Mouse (Mus musculus) midbrain, embryonic 14.5 days (tissue): ENCODE data around the gene Gm12800. TPM values are rescaled to one million over a fixed set of nuclear protein-coding genes. Genes with fewer than 3 reads are reported as not detected.
"Not testable (repeated sequence)": the region's sequence is repeated elsewhere in the genome, so short reads cannot be mapped to it uniquely, and the experiment has no call there.

ENCODE experiments used
- ATAC-seq: fragments of 200-750 bp; cut with Nextera tagmentation; 2 replicates; pipeline ENCODE4 v1.8.0; 2017; ENCODE audit warnings: moderate number of reproducible peaks, moderate library complexity; ENCODE audit not compliant: low FRiP score, low TSS enrichment
- DNase-seq: peaks from one replicate; pipeline ENCODE4 v3.0.0-alpha.2; 2015
- H3K27ac ChIP-seq: fragments of 300-500 bp; sonication (generic); replicated peaks from 2 replicates; pipeline ENCODE4 v1.5.1; 2014; ENCODE audit warnings: mild to moderate bottlenecking, low read depth, low read length, moderate library complexity
- H3K27me3 ChIP-seq: fragments of 300-500 bp; sonication (generic); 2 replicates; pipeline ENCODE4 v1.6.1; 2014; ENCODE audit warnings: low read length, control low read depth, mixed read lengths; ENCODE audit not compliant: control insufficient read depth, insufficient read depth
- H3K36me3 ChIP-seq: fragments of 300-500 bp; sonication (generic); 2 replicates; pipeline ENCODE4 v1.6.1; 2014; ENCODE audit warnings: low read length, control low read depth; ENCODE audit not compliant: control insufficient read depth, insufficient read depth
- H3K4me1 ChIP-seq: fragments of 300-500 bp; sonication (generic); 2 replicates; pipeline ENCODE4 v1.6.1; 2014; ENCODE audit warnings: mild to moderate bottlenecking, antibody characterized with exemption, low read length, control low read depth; ENCODE audit not compliant: control insufficient read depth, insufficient read depth
- H3K4me2 ChIP-seq: fragments of 300-500 bp; sonication (generic); 2 replicates; pipeline ENCODE4 v1.6.1; 2014; ENCODE audit warnings: mild to moderate bottlenecking, low read length, moderate library complexity
- H3K4me3 ChIP-seq: fragments of 300-500 bp; sonication (generic); replicated peaks from 2 replicates; pipeline ENCODE4 v1.5.1; 2014; ENCODE audit warnings: low read depth, low read length
- H3K9ac ChIP-seq: fragments of 300-500 bp; sonication (generic); replicated peaks from 2 replicates; pipeline ENCODE4 v1.6.1; 2014; ENCODE audit warnings: mild to moderate bottlenecking, low read length, moderate library complexity
- H3K9me3 ChIP-seq: fragments of 300-500 bp; sonication (generic); 2 replicates; pipeline ENCODE4 v1.6.1; 2016; ENCODE audit warnings: low read length, control low read depth, mixed read lengths; ENCODE audit not compliant: control insufficient read depth
- WGBS: fragments of 180-500 bp; shearing (Covaris S2); extraction: QIAGEN DNeasy Blood & Tissue Kit; methylation state at CpG from one replicate; pipeline ENCODE4 v1.1.7; 2014; 5-methylcytosine and 5-hydroxymethylcytosine counted together
- polyA plus RNA-seq: library from polyadenylated mRNA; unstranded; fragments of >200 nt; fragmentation: Nextera tagmentation; extraction: Ambion mirVana; gene quantifications from 2 replicates; pipeline ENCODE4 v1.2.1, GENCODE M21; 2014

Gene Gm12800
- not detected in 2 replicates for polyA plus RNA-seq

GRCm38 (mm10) chr4:101908821-101909220 lies at the start of gene Gm12800:
Gm12800 (plus strand) TSS chr4:101909121.
- ATAC-seq, H3K4me1 ChIP-seq, H3K9me3 ChIP-seq, H3K9ac ChIP-seq, H3K4me3 ChIP-seq, DNase-seq, H3K36me3 ChIP-seq, H3K27me3 ChIP-seq, H3K4me2 ChIP-seq, H3K27ac ChIP-seq: not testable (repeated sequence)
- WGBS = 98% methylated on average over 2 of the region's 2 CpGs

- Histone ChIP-seq H3K9me3 (no peaks in the 10 kb centered on the region), H3K9ac (no peak overlapping the region), H3K27ac (no peak overlapping the region), H3K4me1 (no peaks in the 10 kb centered on the region), H3K36me3 (no peaks in the 10 kb centered on the region), H3K27me3 (no peaks in the 10 kb centered on the region), H3K4me3 (no peak overlapping the region), H3K4me2 (no peak overlapping the region)
- ATAC-seq = no peak
- peak; percentile 39 for DNase-seq
- WGBS = 48% methylated on average over 6 of the region's 6 CpGs
Observed at GRCm38 (mm10) chr4:101860873-101861272, 48.0 kb upstream of the Gm12800 start.

DNA sequence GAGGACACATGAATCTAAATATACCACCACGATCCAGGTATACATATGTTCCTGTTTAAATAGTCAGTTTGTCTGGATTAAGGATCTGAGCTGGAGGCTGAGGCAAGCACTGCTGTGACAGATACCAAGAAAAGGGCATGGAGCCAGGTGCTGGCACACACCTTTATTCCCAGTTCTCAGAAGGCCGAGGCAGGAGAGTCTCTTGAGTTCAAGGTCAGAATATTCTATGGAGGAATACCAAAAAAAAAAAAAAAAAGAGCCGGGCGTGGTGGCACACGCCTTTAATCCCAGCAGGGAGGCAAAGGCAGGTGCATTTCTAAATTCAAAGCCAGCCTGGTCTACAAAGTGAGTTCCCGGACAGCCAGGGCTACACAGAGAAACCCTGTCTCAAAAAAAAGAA lies 46.6 kb upstream of the Gm12800 start:
- WGBS = 87% methylated on average over 6 of the region's 6 CpGs
- Histone ChIP-seq H3K4me1 (no peaks in the 10 kb centered on the region), H3K9me3 (no peaks in the 10 kb centered on the region), H3K27me3 (no peaks in the 10 kb centered on the region), H3K4me3 (no peak overlapping the region), H3K27ac (no peak overlapping the region), H3K36me3 (no peaks in the 10 kb centered on the region), H3K4me2 (no peak overlapping the region), H3K9ac (no peak overlapping the region)
- DNase-seq (no peak), ATAC-seq (no peak)

DNA sequence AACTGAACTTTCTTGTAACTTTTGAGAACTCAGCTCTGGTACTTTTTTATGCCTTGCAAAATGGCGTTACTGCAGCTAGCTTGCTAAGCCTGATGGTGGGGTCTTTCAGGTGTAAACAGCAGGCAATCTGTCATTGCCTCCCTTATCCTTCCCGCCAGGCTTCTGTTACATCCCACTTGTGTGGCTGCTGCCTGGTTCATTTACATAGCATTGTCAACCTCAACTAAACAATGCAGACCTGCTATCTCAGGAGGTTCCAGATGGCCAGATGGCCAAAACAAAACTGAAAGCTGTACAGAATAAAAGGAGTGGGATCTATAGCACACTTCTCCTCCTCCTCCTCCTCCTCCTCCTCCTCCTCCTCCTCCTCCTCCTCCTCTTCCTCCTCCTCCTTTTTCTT lies 36.9 kb upstream of the Gm12800 start:
- not testable (repeated sequence) for H3K4me1 ChIP-seq, H3K27me3 ChIP-seq, H3K36me3 ChIP-seq, DNase-seq, H3K9me3 ChIP-seq, ATAC-seq, H3K4me2 ChIP-seq, H3K9ac ChIP-seq, H3K4me3 ChIP-seq, H3K27ac ChIP-seq
- 78% methylated on average over 2 of the region's 2 CpGs for WGBS

DNA sequence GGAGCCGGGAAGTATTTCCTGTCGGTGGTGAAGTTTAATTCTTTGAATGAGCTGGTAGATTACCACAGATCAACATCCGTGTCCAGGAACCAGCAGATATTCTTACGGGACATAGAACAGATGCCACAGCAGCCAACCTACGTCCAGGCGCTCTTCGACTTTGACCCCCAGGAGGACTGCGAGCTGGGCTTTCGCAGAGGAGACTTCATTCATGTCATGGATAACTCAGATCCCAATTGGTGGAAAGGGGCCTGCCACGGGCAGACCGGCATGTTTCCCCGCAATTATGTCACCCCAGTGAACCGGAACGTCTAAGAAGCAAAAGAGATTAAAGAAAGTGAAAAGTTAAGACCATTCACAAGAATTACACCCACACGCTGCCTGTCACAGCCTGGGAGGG lies 33.2 kb upstream of the Gm12800 start:
- not testable (repeated sequence) for H3K4me3 ChIP-seq, H3K4me2 ChIP-seq, DNase-seq, H3K27ac ChIP-seq, H3K9ac ChIP-seq, H3K36me3 ChIP-seq, H3K9me3 ChIP-seq, H3K27me3 ChIP-seq, H3K4me1 ChIP-seq, ATAC-seq
- 67% methylated on average over 15 of the region's 15 CpGs for WGBS

DNA sequence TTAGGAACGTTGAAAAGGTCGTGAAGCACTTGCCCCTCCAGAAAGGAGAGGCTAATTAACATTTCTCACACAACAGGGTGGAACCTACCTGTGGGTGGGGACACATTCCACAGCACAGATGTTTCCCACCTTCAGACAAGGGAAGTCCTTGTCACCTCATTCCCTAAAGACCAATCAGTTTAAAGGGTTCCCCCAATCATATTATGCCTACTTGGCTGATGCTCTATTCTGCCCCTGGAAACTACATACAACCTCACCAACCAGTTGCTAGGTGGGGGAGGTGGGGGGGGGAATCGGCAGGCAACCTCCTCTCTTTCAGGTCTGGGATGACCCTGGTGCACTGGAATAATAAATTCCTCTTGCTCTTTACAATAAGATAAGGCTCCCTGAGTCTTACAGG lies 25.3 kb upstream of the Gm12800 start:
- H3K4me2 ChIP-seq = no peak overlapping the region
- H3K9ac ChIP-seq = no peak overlapping the region
- H3K27ac ChIP-seq = no peak overlapping the region
- H3K4me3 ChIP-seq = no peak overlapping the region
- no peaks in the 10 kb centered on the region for H3K27me3 ChIP-seq
- 50% methylated on average over 3 of the region's 3 CpGs for WGBS
- H3K9me3 ChIP-seq = no peaks in the 10 kb centered on the region
- H3K36me3 ChIP-seq = no peaks in the 10 kb centered on the region
- ATAC-seq (no peak), DNase-seq (no peak)
- no peaks in the 10 kb centered on the region for H3K4me1 ChIP-seq

- Histone ChIP-seq H3K4me3 (no peak overlapping the region), H3K9me3 (no peaks in the 10 kb centered on the region), H3K4me1 (no peaks in the 10 kb centered on the region), H3K27me3 (no peaks in the 10 kb centered on the region), H3K27ac (no peak overlapping the region), H3K4me2 (no peak overlapping the region), H3K9ac (no peak overlapping the region), H3K36me3 (no peaks in the 10 kb centered on the region)
- no peak for DNase-seq
- no peak for ATAC-seq
Observed at GRCm38 (mm10) chr4:101889377-101889776, 19.5 kb upstream of the Gm12800 start.

DNA sequence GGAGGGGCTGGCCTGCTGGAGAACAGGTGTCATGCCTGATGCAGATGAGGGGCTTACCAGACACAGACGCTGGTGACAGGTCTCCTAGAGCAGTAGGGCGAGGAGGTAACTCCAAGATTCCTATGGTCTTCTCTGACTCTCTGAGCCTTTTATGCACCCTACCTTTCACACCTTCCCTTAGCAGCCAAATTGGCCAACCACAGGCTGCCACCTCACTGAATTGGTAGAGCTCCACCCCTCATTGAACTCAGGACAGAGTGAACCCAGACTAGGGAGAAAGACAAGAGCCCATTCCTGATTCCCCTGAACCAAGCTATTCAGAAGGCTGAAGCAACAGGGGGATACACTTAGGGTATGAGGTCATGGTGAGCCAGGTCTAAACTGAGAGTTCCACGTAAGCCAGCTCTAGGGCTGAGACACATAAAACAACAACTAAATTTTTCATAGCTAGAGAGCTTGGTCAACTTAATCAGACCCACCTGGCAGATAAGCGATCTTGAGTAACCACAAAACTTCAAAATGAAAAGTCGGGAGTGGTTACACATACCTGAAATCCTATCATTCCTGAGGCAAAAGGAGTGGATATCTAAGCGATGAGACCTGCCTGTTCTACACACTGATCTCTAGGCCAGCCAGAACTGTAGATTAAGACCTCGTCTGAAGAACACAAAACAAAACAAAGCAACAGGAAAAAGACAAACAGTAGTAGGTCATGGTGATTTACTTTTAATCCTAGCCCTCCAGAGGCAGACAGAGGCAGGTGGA lies 15.1 kb upstream of the Gm12800 start, which contains the start of gene C130073F10Rik:
C130073F10Rik (minus strand) TSS at position 134 of the 765 bp plus-strand sequence.
- H3K27ac ChIP-seq = no peak within 1 kb of the TSS
- H3K4me3 ChIP-seq = no peak within 1 kb of the TSS
- ATAC-seq (no peak), DNase-seq (no peak)
- no peaks in the 10 kb centered on the region for H3K27me3 ChIP-seq
- no peaks in the 10 kb centered on the region for H3K9me3 ChIP-seq
- no peak within 1 kb of the TSS for H3K9ac ChIP-seq
- no peaks in the 10 kb centered on the region for H3K4me1 ChIP-seq
- no peaks in the 10 kb centered on the region for H3K36me3 ChIP-seq
- 89% methylated on average over 7 of the region's 7 CpGs for WGBS
- no peak within 1 kb of the TSS for H3K4me2 ChIP-seq

GRCm38 (mm10) chr4:101940107-101940506 lies 31.2 kb downstream of the Gm12800 start, which contains the start of gene Gm12794:
Gm12794 (plus strand) TSS chr4:101940407.
- not testable (repeated sequence) for H3K4me3 ChIP-seq, ATAC-seq, H3K9ac ChIP-seq, H3K4me1 ChIP-seq, H3K4me2 ChIP-seq, H3K27ac ChIP-seq, H3K36me3 ChIP-seq, H3K27me3 ChIP-seq, DNase-seq, H3K9me3 ChIP-seq
- WGBS = 80% methylated on average over 2 of the region's 2 CpGs
